Mouse (Mus musculus): Measurements from ENCODE around the gene P2rx5. TPM values are rescaled to one million over a fixed set of nuclear protein-coding genes. Genes with fewer than 3 reads are reported as not detected.

The P2rx5 gene
- total RNA-seq, 2 experiments from 2014 or later, result 8.7 to 9.7 TPM

Other genes starting within 250 kb of the P2rx5 start
- 10 to 100 TPM in 1 of 2 experiments, 1 to 10 TPM in 1; 7.2 to 12.9 TPM for gene Atp2a3, start 199.3 kb upstream of the P2rx5 start, total RNA-seq (2021)
- 1 to 10 TPM in 1 of 2 experiments, under 1 TPM in 1; 0.31 to 1.6 TPM for gene P2rx1, start 161.3 kb upstream of the P2rx5 start, total RNA-seq (2021)
- 1 to 10 TPM in 1 of 2 experiments, under 1 TPM in 1; 1.00 to 1.2 TPM for gene Camkk1, start 141.4 kb upstream of the P2rx5 start, total RNA-seq (2021)
- 1 to 10 TPM; 2.8 to 3.1 TPM for gene Ncbp3, start 112.6 kb upstream of the P2rx5 start, total RNA-seq (2021)
- gene Itgae, start 69.8 kb upstream of the P2rx5 start, total RNA-seq (2021), result under 1 TPM; 0.11 to 0.15 TPM
- gene Haspin, start 22.1 kb upstream of the P2rx5 start, total RNA-seq (2021), result under 1 TPM; 0.10 to 0.38 TPM
- gene Emc6, start 16.6 kb downstream of the P2rx5 start, total RNA-seq (2021), result 10 to 100 TPM; 77.8 to 87.8 TPM
- gene Tax1bp3, start 16.7 kb downstream of the P2rx5 start, total RNA-seq (2021), result 10 to 100 TPM; 10.1 to 15.2 TPM
- gene Ctns, start 38.6 kb downstream of the P2rx5 start, total RNA-seq (2021), result 1 to 10 TPM; 5.6 to 7.4 TPM
- 1 to 10 TPM in 1 of 2 experiments, under 1 TPM in 1; 0.59 to 1.0 TPM for gene Shpk, start 39.0 kb downstream of the P2rx5 start, total RNA-seq (2021)
- under 1 TPM in 1 of 2 experiments, not detected in 1; 0.21 TPM for gene Trpv1, start 73.9 kb downstream of the P2rx5 start, total RNA-seq (2021)
- gene Trpv3, start 107.0 kb downstream of the P2rx5 start, total RNA-seq (2021), result under 1 TPM in 1 of 2 experiments, not detected in 1; 0.05 TPM
- gene Aspa, start 169.2 kb downstream of the P2rx5 start, total RNA-seq (2021), result 1 to 10 TPM; 1.8 to 4.8 TPM
- gene Gm49340, start 169.3 kb downstream of the P2rx5 start, total RNA-seq (2021), result not detected
- gene Spata22, start 169.3 kb downstream of the P2rx5 start, total RNA-seq (2021), result not detected
- gene Olfr20, start 190.4 kb downstream of the P2rx5 start, total RNA-seq (2021), result not detected
- gene Olfr376, start 210.8 kb downstream of the P2rx5 start, total RNA-seq (2021), result not detected
- gene Olfr1, start 239.2 kb downstream of the P2rx5 start, total RNA-seq (2021), result not detected

Data from gastrocnemius, postnatal 25 days (tissue).